Mouse (Mus musculus) left cerebral cortex, adult 8-10 months (tissue): ENCODE data around the gene Vstm2a. TPM values are rescaled to one million over a fixed set of nuclear protein-coding genes. Genes with fewer than 3 reads are reported as not detected.

Experiments used
- DNase-seq, 2 experiments: peaks; one replicate each; pipeline ENCODE4 v3.0.0; 2022; ENCODE audit warnings: low spot score in 2 of 2
- total RNA-seq, 4 experiments: library from RNA; stranded (reverse); gene quantifications; 2 replicates each; pipeline ENCODE4 v1.2.4; 2022

Vstm2a gene
- total RNA-seq, result 100 to 1,000 TPM; 117 to 143 (median 124) TPM

- DNase-seq, result peak; percentile 67 to 73
Measured at GRCm38 (mm10) chr11:16257473-16257921, at the start of gene Vstm2a. Vstm2a (plus strand) TSS chr11:16257724.

DNA sequence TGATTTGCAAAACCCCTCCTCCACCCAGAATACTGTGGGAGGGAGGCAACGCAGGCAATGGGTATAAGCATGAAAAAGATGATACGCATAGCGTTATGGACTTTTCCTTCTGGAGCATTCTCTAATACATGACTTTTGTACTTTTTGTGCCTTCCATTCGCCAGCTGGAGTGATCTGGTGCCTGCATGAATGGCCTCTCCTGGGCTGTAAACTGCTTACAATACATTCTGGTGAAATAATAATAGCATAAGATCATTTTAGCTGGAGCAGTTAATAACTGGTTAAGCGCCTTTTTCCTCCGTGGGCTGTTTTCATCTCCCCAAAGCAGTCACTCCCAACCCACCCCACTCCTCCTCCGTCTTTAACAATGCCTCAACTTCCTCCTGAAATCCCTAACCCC lies 513 bp upstream of the Vstm2a start:
- DNase-seq, result no peak

GRCm38 (mm10) chr11:16258300-16258699 lies 776 bp downstream of the Vstm2a start:
- peak; percentile 8 to 34 for DNase-seq

GRCm38 (mm10) chr11:16259876-16260275 lies 2.4 kb downstream of the Vstm2a start:
- peak in 1 of 2 experiments; percentile 15 for DNase-seq

GRCm38 (mm10) chr11:16260764-16261578 lies 3.4 kb downstream of the Vstm2a start:
- peak; percentile 57 to 58 for DNase-seq

GRCm38 (mm10) chr11:16268396-16268795 lies 10.9 kb downstream of the Vstm2a start:
- DNase-seq, result no peak

DNA sequence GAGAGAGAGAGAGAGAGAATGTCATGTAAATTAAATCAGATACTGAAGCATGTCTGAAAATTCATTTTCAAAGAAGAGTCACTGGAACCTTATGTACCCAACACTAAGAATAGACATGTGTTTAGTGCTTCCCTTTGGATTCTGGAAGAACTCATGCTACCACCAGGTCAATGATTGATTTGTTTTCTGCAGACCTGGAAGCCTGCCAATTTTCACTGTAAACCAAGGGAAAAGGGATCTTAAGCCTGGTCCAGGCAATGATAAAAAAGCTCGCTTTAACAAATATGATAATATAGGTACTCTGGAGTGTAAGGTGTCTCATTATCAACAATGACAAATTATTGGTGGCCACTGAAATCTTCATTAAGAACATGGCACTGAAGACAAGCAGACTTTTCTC lies 32.9 kb downstream of the Vstm2a start:
- no peak for DNase-seq

DNA sequence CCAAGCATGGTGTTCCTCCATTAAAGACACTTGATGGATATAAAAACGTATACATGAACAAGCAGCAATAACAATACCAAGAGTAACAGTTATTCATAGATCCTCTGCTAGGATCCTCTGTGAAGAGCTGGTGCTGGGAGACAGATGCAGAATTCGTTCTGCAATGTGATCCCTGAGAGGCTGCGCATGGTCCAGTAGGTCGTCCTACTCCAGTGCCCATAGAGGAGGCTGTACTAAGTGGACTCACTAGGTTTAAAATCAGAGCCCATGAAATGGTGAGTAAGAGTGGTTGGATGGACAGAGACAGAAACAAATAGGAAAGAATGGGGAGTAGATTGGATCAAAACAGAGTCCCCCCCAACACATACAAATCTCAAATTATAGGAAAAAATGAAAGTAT lies 35.4 kb downstream of the Vstm2a start:
- DNase-seq, result no peak

- DNase-seq, result no peak
Measured at GRCm38 (mm10) chr11:16296521-16296920, 39.0 kb downstream of the Vstm2a start.

DNA sequence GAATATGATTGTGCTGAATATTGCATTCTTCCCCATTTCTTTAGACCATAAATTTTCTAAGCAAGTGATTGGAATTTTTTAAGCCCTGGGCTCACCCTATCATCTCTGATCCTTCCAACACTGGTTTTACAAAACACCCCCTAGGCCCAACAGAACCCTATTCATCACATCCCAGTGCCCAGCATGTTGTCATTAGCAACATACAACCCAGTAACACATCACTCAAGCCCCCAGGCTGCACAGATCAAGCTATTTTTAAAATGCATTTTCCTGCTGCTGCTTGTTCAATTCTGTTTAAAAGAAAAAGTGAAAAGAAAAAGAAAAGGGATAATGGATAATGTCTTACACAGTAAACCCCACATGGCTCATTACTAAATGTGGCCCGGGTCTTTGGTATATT lies 42.0 kb downstream of the Vstm2a start:
- DNase-seq, result no peak

- no peak for DNase-seq
Measured at GRCm38 (mm10) chr11:16299960-16300359, 42.4 kb downstream of the Vstm2a start.

DNA sequence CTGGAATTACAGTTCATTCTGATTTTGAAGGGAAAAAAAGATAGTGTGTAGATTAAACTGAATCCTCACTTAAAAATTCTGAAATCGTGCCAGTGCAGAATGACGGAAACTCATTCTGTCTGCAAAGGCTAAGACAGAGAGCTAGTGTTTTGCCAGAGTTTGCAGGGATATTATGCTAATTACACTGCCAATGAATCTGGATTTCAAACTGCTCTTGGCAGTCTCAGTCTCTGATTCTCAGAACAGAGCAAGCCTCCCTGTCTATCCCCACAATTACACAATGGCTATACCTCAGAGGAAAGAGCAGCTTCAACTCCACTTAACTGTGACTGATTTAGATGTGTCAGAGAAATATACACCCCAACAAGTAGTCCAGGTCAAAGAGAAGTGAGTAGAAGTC lies 43.2 kb downstream of the Vstm2a start:
- no peak for DNase-seq

GRCm38 (mm10) chr11:16315097-16315496 lies 57.6 kb downstream of the Vstm2a start:
- DNase-seq, result no peak

DNA sequence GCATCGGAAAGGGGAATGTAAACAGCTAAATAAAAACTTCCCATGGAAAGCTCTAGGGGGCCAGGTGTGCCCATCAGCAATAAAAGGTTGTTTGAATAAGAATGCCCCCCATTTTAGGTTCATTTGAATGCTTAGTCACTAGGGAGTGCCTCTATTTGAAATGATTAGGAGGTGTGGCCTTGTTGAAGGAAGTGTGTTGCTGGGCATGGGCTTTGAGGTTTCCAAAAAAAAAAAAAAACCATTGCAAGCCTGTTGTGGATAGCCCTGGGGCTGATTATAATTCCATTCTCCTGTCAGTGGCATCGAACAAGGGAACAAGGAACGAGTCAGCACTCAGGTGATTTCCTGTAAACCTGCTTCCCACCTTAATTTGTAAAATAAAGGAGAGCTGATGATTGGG lies 87.7 kb downstream of the Vstm2a start:
- no peak for DNase-seq

- no peak for DNase-seq
Measured at GRCm38 (mm10) chr11:16345676-16346075, 88.2 kb downstream of the Vstm2a start.

DNA sequence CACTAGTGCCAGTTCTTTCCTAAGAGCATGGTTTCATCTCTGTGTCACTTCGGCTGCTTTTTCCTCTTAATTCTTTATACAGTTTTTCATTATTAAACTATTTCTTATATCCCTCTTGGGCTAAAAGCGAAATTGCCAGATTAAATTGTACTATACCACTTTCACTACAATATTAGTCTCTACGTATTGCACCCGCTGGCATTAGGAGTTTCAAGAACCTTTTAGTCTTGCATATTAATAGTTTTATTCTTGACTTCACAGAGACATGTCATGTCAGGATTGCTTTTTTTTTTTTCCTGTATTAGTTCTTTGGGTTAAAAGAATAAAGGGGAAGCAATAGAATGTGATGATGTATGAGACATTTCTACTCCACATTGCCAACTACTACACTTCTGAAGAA lies 94.4 kb downstream of the Vstm2a start:
- no peak for DNase-seq

- DNase-seq, result no peak
Measured at GRCm38 (mm10) chr11:16354356-16354755, 96.8 kb downstream of the Vstm2a start.

DNA sequence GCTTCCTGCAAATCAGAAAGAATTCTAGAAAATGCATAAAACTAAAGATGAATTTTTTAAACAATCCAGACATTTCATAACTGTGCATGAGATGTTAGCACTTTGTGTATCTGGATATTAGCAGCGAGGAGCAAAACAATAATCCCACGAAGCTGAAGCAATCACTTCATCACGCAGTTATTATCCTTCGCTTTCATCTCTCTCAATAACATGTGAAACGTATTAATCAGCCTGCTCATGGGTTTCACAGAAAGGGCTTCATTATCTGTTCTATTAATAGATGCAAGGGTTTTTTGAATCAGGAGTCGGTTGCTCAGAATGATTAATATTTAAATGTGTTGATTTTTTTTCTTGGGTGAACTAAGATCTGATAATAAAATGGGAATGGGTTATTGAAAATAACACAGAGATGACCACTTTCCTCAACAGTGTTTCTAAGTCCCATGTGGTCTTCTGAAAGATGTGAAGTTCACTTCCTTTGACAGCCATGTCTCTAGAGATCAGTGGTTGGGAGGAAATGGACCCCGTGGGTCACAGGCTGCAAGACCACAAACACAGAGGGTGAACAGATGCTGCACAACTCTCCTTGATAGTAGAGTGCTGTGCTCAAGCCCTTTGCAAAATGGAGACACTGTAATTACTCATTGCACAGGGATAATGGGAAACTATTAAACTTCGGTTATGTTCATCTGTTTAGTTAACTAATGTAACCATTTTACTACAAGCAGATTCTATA lies 109.5 kb downstream of the Vstm2a start:
- no peak for DNase-seq

DNA sequence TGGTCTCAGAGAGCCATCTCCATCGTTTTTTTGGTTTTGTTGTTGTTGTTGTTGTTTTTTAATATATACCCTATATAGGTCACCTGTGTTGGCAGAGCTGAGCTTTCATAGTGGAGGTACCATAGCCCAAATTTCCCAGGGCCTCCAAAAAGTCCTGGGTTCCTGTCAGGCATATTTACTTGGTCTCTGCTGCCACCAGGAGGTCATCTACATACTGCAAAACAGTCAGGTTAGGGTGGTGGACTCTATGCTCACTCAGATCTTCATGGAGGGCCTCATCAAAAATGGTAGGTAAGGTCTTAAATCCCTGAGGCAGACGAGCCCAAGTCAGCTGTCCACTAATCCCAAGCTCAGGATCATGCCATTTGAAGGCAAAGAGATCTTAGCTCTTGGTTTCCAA lies 146.1 kb downstream of the Vstm2a start:
- peak; percentile 7 to 9 for DNase-seq

- no peak for DNase-seq
Measured at GRCm38 (mm10) chr11:16411736-16412135, 154.2 kb downstream of the Vstm2a start.

DNA sequence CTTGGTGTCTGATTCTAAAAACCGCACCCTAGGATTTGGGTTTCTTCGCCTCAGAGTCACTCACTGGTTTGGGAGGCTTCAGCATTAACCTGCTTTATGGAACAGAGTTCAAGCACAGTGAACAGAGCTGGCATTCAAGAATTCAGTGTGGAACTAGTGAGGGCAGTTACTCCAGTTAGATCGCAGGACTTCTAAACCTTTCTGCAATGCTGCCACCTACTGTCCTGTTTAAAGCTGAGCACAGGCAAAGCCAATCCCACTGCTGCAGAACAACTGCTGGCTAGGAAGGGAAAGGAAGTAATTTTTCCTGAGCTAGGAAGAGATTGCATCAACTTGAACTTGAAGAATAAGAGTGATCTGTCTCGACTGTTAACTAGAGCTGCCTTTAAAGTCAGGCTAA lies 155.1 kb downstream of the Vstm2a start:
- peak; percentile 7 to 13 for DNase-seq

GRCm38 (mm10) chr11:16413077-16413644 lies 155.6 kb downstream of the Vstm2a start:
- DNase-seq, result no peak
